Mouse (Mus musculus) heart, postnatal 25 days (tissue): Measurements from ENCODE around the gene Tmem229b. TPM values are rescaled to one million over a fixed set of nuclear protein-coding genes. Genes with fewer than 3 reads are reported as not detected.
"Not testable (repeated sequence)": the region's sequence is repeated elsewhere in the genome, so short reads cannot be mapped to it uniquely, and the experiment has no call there.

Source experiments
- DNase-seq: peaks from one replicate; pipeline ENCODE4 v3.0.0; 2022; ENCODE audit warnings: low spot score
- intact Hi-C: fragments of 180-260 bp; cut with DNase I; formaldehyde crosslinking; loops from one replicate; pipeline ENCODE4 v1.15.1; 2025
- total RNA-seq, 2 experiments: library from RNA; stranded (reverse); gene quantifications; 2 replicates each; pipeline ENCODE4 v1.2.3; 2021

Gene Tmem229b
- total RNA-seq, 2 experiments from 2014 or later: 3.8 to 5.0 TPM

- DNase-seq: no peak
- intact Hi-C loops: no loop called here
These were observed 35.8 kb downstream of the Tmem229b start for GRCm38 (mm10) chr12:78971649-78972048.

GRCm38 (mm10) chr12:78970725-78971124, 36.7 kb downstream of the Tmem229b start:
- DNase-seq: no peak
- intact Hi-C loops: no loop called here

- DNase-seq, intact Hi-C loops: not testable (repeated sequence)
These were observed 42.9 kb downstream of the Tmem229b start for GRCm38 (mm10) chr12:78964496-78964895.

GRCm38 (mm10) chr12:78956405-78956804, 51.0 kb downstream of the Tmem229b start:
- DNase-seq: no peak
- intact Hi-C loops: no loop called here

- DNase-seq: no peak
- intact Hi-C loops: no loop called here
These were observed 54.9 kb downstream of the Tmem229b start for GRCm38 (mm10) chr12:78952484-78952883.

- intact Hi-C loops: no loop called here
- DNase-seq: no peak
These were observed 55.4 kb downstream of the Tmem229b start for GRCm38 (mm10) chr12:78952053-78952452.

- intact Hi-C loops: no loop called here
- no peak for DNase-seq
These were observed 59.8 kb downstream of the Tmem229b start for GRCm38 (mm10) chr12:78947661-78948060.

GRCm38 (mm10) chr12:78947161-78947560, 60.3 kb downstream of the Tmem229b start:
- intact Hi-C loops: no loop called here
- no peak for DNase-seq

- DNase-seq: no peak
- intact Hi-C loops: no loop called here
These were observed 64.5 kb downstream of the Tmem229b start for GRCm38 (mm10) chr12:78942931-78943330.

GRCm38 (mm10) chr12:78940081-78940480, 67.3 kb downstream of the Tmem229b start:
- no peak for DNase-seq
- intact Hi-C loops: no loop called here

GRCm38 (mm10) chr12:78939393-78940037, 67.9 kb downstream of the Tmem229b start:
- no peak for DNase-seq
- intact Hi-C loops: no loop called here

GRCm38 (mm10) chr12:78936494-78936893, 70.9 kb downstream of the Tmem229b start:
- intact Hi-C loops: no loop called here
- no peak for DNase-seq

- no peak for DNase-seq
- intact Hi-C loops: no loop called here
These were observed 77.5 kb downstream of the Tmem229b start for GRCm38 (mm10) chr12:78929900-78930299.

- intact Hi-C loops: no loop called here
These were observed 80.1 kb downstream of the Tmem229b start for GRCm38 (mm10) chr12:78927287-78927686.

GRCm38 (mm10) chr12:78923539-78924189, 83.8 kb downstream of the Tmem229b start:
- no peak for DNase-seq
- intact Hi-C loops: no loop called here

More at GRCm38 (mm10) chr12:78927287-78927686, 80.1 kb downstream of the Tmem229b start:
- DNase-seq: no peak

GRCm38 (mm10) chr12:78922977-78923376, 84.5 kb downstream of the Tmem229b start:
- intact Hi-C loops: not testable (repeated sequence)

GRCm38 (mm10) chr12:78922058-78922457, 85.4 kb downstream of the Tmem229b start:
- intact Hi-C loops: no loop called here
- no peak for DNase-seq

More at GRCm38 (mm10) chr12:78922977-78923376, 84.5 kb downstream of the Tmem229b start:
- DNase-seq: not testable (repeated sequence)

GRCm38 (mm10) chr12:78921421-78921820, 86.0 kb downstream of the Tmem229b start:
- DNase-seq: no peak
- intact Hi-C loops: loop anchor here (2.0 kb wide), 1 partner anchor 101 kb away; no protein-coding TSS in a partner anchor

- intact Hi-C loops: no loop called here
- no peak for DNase-seq
These were observed 88.2 kb downstream of the Tmem229b start for GRCm38 (mm10) chr12:78919079-78919712.

- DNase-seq: peak; percentile 40
- intact Hi-C loops: loop anchor here (1.0 kb wide), 1 partner anchor 179 kb away; no protein-coding TSS in a partner anchor
These were observed 89.0 kb downstream of the Tmem229b start for GRCm38 (mm10) chr12:78918227-78919078.
